Mouse (Mus musculus): ENCODE results near the gene N4bp2l2. TPM values are rescaled to one million over a fixed set of nuclear protein-coding genes. Genes with fewer than 3 reads are reported as not detected.
A peak's percentile ranks its signal among the peaks of the same experiment; 100 is the strongest.

N4bp2l2 gene
- total RNA-seq, 2 experiments from 2014 or later = 88.2 to 89.9 TPM

- TF ChIP-seq CTCF (conservative IDR thresholded peaks at IDR 0.05) = no peak
- H3K4me3 ChIP-seq = no peak overlapping the region
- no peak for DNase-seq (ENCODE audit: low spot score in 2 of 2)
- H3K27ac ChIP-seq = no peak overlapping the region
These were observed 43.2 kb downstream of the N4bp2l2 start for GRCm38 (mm10) chr5:150622792-150623191.

- no peak overlapping the region for H3K27ac ChIP-seq
- DNase-seq (ENCODE audit: low spot score in 2 of 2) = no peak
- H3K4me3 ChIP-seq = no peak overlapping the region
- TF ChIP-seq CTCF (conservative IDR thresholded peaks at IDR 0.05) = no peak
These were observed 44.4 kb downstream of the N4bp2l2 start for GRCm38 (mm10) chr5:150621592-150621991.

- no peak for TF ChIP-seq CTCF (conservative IDR thresholded peaks at IDR 0.05)
- DNase-seq (ENCODE audit: low spot score in 2 of 2) = no peak
- no peak overlapping the region for H3K27ac ChIP-seq
- no peak overlapping the region for H3K4me3 ChIP-seq
These were observed 45.3 kb downstream of the N4bp2l2 start for GRCm38 (mm10) chr5:150620588-150621135.

- no peak for TF ChIP-seq CTCF (conservative IDR thresholded peaks at IDR 0.05)
- Histone ChIP-seq H3K4me3 (no peak overlapping the region), H3K27ac (no peak overlapping the region)
- DNase-seq (ENCODE audit: low spot score in 2 of 2) = no peak
These were observed 47.2 kb downstream of the N4bp2l2 start for GRCm38 (mm10) chr5:150618599-150619355.

GRCm38 (mm10) chr5:150616731-150617130 is 49.3 kb downstream of the N4bp2l2 start:
- TF ChIP-seq CTCF (conservative IDR thresholded peaks at IDR 0.05) = no peak
- H3K4me3 ChIP-seq = no peak overlapping the region
- DNase-seq (ENCODE audit: low spot score in 2 of 2) = no peak
- no peak overlapping the region for H3K27ac ChIP-seq

- no peak overlapping the region for H3K4me3 ChIP-seq
- no peak for DNase-seq (ENCODE audit: low spot score in 2 of 2)
- TF ChIP-seq CTCF (conservative IDR thresholded peaks at IDR 0.05) = no peak
- H3K27ac ChIP-seq = no peak overlapping the region
These were observed 49.8 kb downstream of the N4bp2l2 start for GRCm38 (mm10) chr5:150616216-150616615.

- no peak overlapping the region for H3K27ac ChIP-seq
- DNase-seq (ENCODE audit: low spot score in 2 of 2) = no peak
- no peak overlapping the region for H3K4me3 ChIP-seq
- TF ChIP-seq CTCF (conservative IDR thresholded peaks at IDR 0.05) = no peak
These were observed 51.9 kb downstream of the N4bp2l2 start for GRCm38 (mm10) chr5:150614054-150614453.

- no peak for TF ChIP-seq CTCF (conservative IDR thresholded peaks at IDR 0.05)
- H3K4me3 ChIP-seq = no peak overlapping the region
- H3K27ac ChIP-seq = no peak overlapping the region
- no peak for DNase-seq (ENCODE audit: low spot score in 2 of 2)
These were observed 54.3 kb downstream of the N4bp2l2 start for GRCm38 (mm10) chr5:150611697-150612096.

GRCm38 (mm10) chr5:150611136-150611535 is 54.8 kb downstream of the N4bp2l2 start:
- no peak for TF ChIP-seq CTCF (conservative IDR thresholded peaks at IDR 0.05)
- DNase-seq (ENCODE audit: low spot score in 2 of 2) = no peak
- Histone ChIP-seq H3K4me3 (no peak overlapping the region), H3K27ac (no peak overlapping the region)

- no peak overlapping the region for H3K4me3 ChIP-seq
- no peak for DNase-seq (ENCODE audit: low spot score in 2 of 2)
- TF ChIP-seq CTCF (conservative IDR thresholded peaks at IDR 0.05) = no peak
- H3K27ac ChIP-seq = no peak overlapping the region
These were observed 58.4 kb downstream of the N4bp2l2 start for GRCm38 (mm10) chr5:150607631-150608030.

GRCm38 (mm10) chr5:150606131-150606530 is 59.9 kb downstream of the N4bp2l2 start:
- Histone ChIP-seq H3K4me3 (no peak overlapping the region), H3K27ac (no peak overlapping the region)
- TF ChIP-seq CTCF (conservative IDR thresholded peaks at IDR 0.05) = no peak
- no peak for DNase-seq (ENCODE audit: low spot score in 2 of 2)

GRCm38 (mm10) chr5:150601441-150602230 is 64.3 kb downstream of the N4bp2l2 start:
- peak in 1 of 2 experiments; percentile 55 for DNase-seq (ENCODE audit: low spot score in 2 of 2)
- TF ChIP-seq CTCF (conservative IDR thresholded peaks at IDR 0.05) = no peak
- no peak overlapping the region for H3K4me3 ChIP-seq
- H3K27ac ChIP-seq = peak overlapping the region; percentile 90
